Mouse (Mus musculus) liver, postnatal 0 days (tissue): ENCODE data around the gene Vmn2r23. TPM values are rescaled to one million over a fixed set of nuclear protein-coding genes. Genes with fewer than 3 reads are reported as not detected.
A peak's percentile ranks its signal among the peaks of the same experiment; 100 is the strongest.
"Not testable (repeated sequence)": the region's sequence is repeated elsewhere in the genome, so short reads cannot be mapped to it uniquely, and the experiment has no call there.

ENCODE experiments used
- ATAC-seq: fragments of 200-750 bp; cut with Nextera tagmentation; 2 replicates; pipeline ENCODE4 v1.8.0; 2017; ENCODE audit warnings: mild to moderate bottlenecking, moderate library complexity
- DNase-seq: peaks from one replicate; pipeline ENCODE4 v3.0.0-alpha.2; 2016
- H3K27ac ChIP-seq: fragments of 300-500 bp; sonication (generic); 2 replicates; pipeline ENCODE4 v1.5.1; 2014; ENCODE audit warnings: antibody characterized with exemption, moderate library complexity, mild to moderate bottlenecking, low read depth
- H3K27me3 ChIP-seq: fragments of 300-500 bp; sonication (generic); 2 replicates; pipeline ENCODE4 v1.6.1; 2014; ENCODE audit warnings: low read length, control low read depth, mixed read lengths; ENCODE audit not compliant: insufficient read depth
- H3K36me3 ChIP-seq: fragments of 300-500 bp; sonication (generic); replicated peaks from 2 replicates; pipeline ENCODE4 v1.6.1; 2014; ENCODE audit warnings: mild to moderate bottlenecking, control low read depth, low read length, moderate library complexity, mixed read lengths; ENCODE audit not compliant: insufficient read depth
- H3K4me1 ChIP-seq: fragments of 300-500 bp; sonication (generic); 2 replicates; pipeline ENCODE4 v1.6.1; 2014; ENCODE audit warnings: antibody characterized with exemption, mild to moderate bottlenecking, control low read depth; ENCODE audit not compliant: insufficient read depth
- H3K4me2 ChIP-seq: fragments of 300-500 bp; sonication (generic); 2 replicates; pipeline ENCODE4 v1.6.1; 2014; ENCODE audit warnings: low read depth, mild to moderate bottlenecking, low read length, moderate library complexity, mixed read lengths
- H3K4me3 ChIP-seq: fragments of 300-500 bp; sonication (generic); 2 replicates; pipeline ENCODE4 v1.5.1; 2014; ENCODE audit warnings: low read depth, low read length
- H3K9ac ChIP-seq: fragments of 300-500 bp; sonication (generic); replicated peaks from 2 replicates; pipeline ENCODE4 v1.6.1; 2014; ENCODE audit warnings: mild to moderate bottlenecking, moderate library complexity
- H3K9me3 ChIP-seq: fragments of 300-500 bp; sonication (generic); 2 replicates; pipeline ENCODE4 v1.6.1; 2016; ENCODE audit warnings: mild to moderate bottlenecking, control low read depth, low read length, mixed read lengths
- CTCF ChIP-seq: sonication (generic); IDR thresholded peaks from 2 replicates; pipeline ENCODE4 v1.5.1; 2016; ENCODE audit warnings: antibody characterized with exemption, low read depth
- EP300 ChIP-seq: IDR thresholded peaks from 2 replicates; pipeline ENCODE4 v1.6.1; 2016; ENCODE audit warnings: antibody characterized with exemption, low read depth, mild to moderate bottlenecking
- WGBS: fragments of 180-500 bp; shearing (Covaris S2); extraction: QIAGEN DNeasy Blood & Tissue Kit; methylation state at CpG from one replicate; pipeline ENCODE4 v1.1.7; 2014; ENCODE audit not compliant: insufficient replicate concordance; 5-methylcytosine and 5-hydroxymethylcytosine counted together
- polyA plus RNA-seq: library from polyadenylated mRNA; unstranded; fragments of >200 nt; fragmentation: Nextera tagmentation; extraction: Ambion mirVana; gene quantifications from 2 replicates; pipeline ENCODE4 v1.2.1, GENCODE M21; 2015

Gene Vmn2r23
- polyA plus RNA-seq: not detected in 2 replicates

DNA sequence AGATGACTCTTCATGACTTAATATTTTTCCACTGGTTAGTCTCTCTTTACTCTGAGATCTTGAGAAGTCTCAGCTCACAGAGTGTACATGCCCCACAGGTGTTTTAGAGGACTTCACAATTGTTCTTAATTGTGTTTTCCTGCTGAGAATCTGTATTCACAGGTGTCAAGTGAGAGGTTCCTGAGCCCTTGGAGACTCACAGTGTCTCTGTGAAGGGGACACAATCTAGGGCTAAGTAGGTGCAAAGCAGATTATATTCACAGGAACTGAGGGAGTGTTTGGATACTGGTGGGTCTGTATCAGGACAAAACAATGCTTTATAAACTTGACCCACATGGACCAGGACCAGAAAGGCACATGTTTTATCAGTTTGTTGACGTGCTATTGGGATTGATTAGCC, at the start of gene Vmn2r23:
TSS of gene Vmn2r23 (plus strand) at position 301 of the 400 bp plus-strand sequence.
- TF ChIP-seq EP300: no peak
- no peak for TF ChIP-seq CTCF
- WGBS: 55% methylated on average over 1 of the region's 1 CpGs
- Histone ChIP-seq H3K27ac (no peak within 1 kb of the TSS), H3K36me3 (no peaks in the 10 kb centered on the region), H3K9me3 (no peaks in the 10 kb centered on the region), H3K9ac (no peak within 1 kb of the TSS), H3K4me3 (no peak within 1 kb of the TSS), H3K27me3 (no peaks in the 10 kb centered on the region), H3K4me2 (no peak within 1 kb of the TSS), H3K4me1 (no peaks in the 10 kb centered on the region)
- no peak for ATAC-seq
- DNase-seq: no peak

DNA sequence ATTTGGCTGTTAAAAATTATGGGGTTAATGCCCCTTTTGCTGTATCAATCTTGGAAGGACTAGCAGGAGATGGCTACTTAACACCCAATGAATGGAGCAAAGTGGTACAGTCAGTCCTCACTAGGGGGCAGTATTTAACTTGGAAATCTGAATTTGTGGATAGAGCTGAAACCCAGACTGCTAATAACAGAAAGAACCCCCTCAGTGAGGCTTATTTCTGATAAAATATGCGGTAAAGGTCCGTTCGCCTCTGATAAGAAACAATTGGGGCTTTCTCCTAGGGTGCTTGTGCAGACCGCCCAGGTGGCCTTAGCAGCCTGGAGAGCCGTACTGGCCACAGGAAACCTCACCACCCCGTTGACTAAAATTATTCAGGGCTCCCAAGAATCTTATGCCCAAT, 45.4 kb upstream of the Vmn2r23 start:
- DNase-seq (no peak), ATAC-seq (no peak)
- 34% methylated on average over 6 of the region's 6 CpGs for whole genome bisulfite sequencing
- no peak overlapping the region for H3K9ac ChIP-seq
- no peaks in the 10 kb centered on the region for H3K9me3 ChIP-seq
- H3K27me3 ChIP-seq: no peaks in the 10 kb centered on the region
- no peaks in the 10 kb centered on the region for H3K36me3 ChIP-seq
- no peak overlapping the region for H3K27ac ChIP-seq
- H3K4me1 ChIP-seq: no peaks in the 10 kb centered on the region
- no peak for TF ChIP-seq EP300
- peak; percentile 37; the same call in 1 of the 2 replicates for TF ChIP-seq CTCF
- no peak overlapping the region for H3K4me3 ChIP-seq
- no peak overlapping the region for H3K4me2 ChIP-seq

DNA sequence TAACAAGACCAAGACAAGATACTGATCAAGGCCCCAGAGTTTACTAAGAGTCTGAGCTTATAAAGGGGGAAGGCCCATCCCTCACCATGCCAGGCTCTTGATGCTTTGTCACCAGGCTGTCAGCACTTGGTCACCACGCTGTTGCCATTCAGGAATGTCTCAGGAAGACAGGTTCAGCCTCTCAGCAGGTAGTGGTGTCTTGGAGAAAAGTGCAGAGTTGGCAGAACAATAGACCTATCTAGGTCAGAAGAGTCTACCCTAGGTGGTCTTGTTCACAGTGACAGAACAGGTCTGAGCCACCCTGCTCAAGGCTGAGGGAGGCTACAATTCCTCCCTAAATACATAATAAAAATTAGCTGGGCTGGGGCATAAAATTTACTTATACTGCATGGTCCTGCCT, 5.8 kb upstream of the Vmn2r23 start:
- H3K27me3 ChIP-seq, H3K4me1 ChIP-seq, H3K27ac ChIP-seq, H3K4me3 ChIP-seq, H3K9ac ChIP-seq, H3K4me2 ChIP-seq, H3K36me3 ChIP-seq, ATAC-seq, H3K9me3 ChIP-seq, DNase-seq: not testable (repeated sequence)
- WGBS: 46% methylated on average over 1 of the region's 1 CpGs

DNA sequence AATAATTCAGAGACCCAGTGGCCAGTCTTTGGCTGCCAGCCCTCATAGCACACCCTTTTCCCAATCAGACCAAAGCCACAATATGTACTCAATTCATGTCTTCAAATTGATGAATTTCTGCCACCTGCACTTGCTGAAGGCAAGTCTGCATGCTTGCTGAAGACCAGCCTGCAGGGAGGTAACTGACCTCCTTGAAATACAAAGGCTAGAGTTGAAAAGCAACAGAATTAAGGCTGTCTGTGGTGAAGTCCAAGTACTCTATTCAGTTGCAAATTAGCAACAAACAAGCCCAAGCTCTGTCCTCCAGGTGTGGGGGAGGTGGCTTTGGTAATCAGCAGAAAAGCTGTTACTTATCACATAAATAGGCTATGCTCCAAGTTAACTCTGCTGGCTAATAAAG, 5.3 kb upstream of the Vmn2r23 start:
- ATAC-seq (no peak), DNase-seq (no peak)
- H3K27ac ChIP-seq: no peak overlapping the region
- no peaks in the 10 kb centered on the region for H3K36me3 ChIP-seq
- no peaks in the 10 kb centered on the region for H3K9me3 ChIP-seq
- no peaks in the 10 kb centered on the region for H3K27me3 ChIP-seq
- H3K4me2 ChIP-seq: no peak overlapping the region
- no peaks in the 10 kb centered on the region for H3K4me1 ChIP-seq
- H3K4me3 ChIP-seq: no peak overlapping the region
- H3K9ac ChIP-seq: no peak overlapping the region
- TF ChIP-seq EP300 (no peak), CTCF (no peak)

DNA sequence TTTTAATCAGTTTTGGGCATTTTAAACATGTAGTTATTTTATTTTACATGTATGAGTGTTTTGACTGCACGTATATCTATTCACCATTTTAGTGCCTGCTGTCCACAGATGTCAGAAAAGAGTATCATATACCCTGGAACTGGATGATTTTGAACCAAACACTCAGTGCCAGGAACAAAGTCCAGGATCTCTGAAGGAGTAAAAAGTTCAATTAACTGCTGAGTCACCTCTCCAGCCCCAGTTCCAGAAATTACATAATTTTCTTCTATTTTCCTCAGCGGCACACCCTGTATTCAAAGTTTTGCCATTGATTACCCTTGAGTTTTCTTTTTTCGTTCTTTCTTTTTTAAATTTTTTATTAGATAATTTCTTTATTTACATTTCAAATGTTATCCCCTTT, 67.6 kb downstream of the Vmn2r23 start:
- Histone ChIP-seq H3K27ac (no peak overlapping the region), H3K27me3 (no peaks in the 10 kb centered on the region), H3K9ac (no peak overlapping the region), H3K4me3 (no peak overlapping the region), H3K9me3 (no peaks in the 10 kb centered on the region), H3K4me1 (no peaks in the 10 kb centered on the region), H3K36me3 (no peaks in the 10 kb centered on the region), H3K4me2 (no peak overlapping the region)
- TF ChIP-seq EP300: no peak
- DNase-seq (no peak), ATAC-seq (no peak)
- WGBS: 70% methylated on average over 3 of the region's 3 CpGs

DNA sequence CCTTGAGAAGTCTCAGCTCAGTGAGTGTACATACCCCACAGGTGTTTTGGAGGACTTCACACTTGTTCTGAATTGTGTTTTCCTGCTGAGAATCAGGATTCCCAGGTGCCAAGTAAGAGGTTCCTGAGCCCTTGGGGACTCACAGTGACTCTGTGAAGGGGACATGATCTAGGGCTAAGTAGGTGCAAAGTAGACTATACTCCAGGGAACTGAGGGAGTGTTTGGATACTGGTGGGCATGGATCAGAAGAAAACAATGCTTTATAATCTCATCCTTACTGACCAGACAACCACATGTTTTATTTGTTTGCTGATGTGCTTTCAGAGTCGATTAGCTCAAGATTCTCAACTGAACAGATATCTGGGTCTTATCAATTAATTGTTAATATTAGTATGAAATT, 76.1 kb downstream of the Vmn2r23 start, which contains the start of gene Vmn2r24:
TSS of gene Vmn2r24 (plus strand) at position 301 of the 400 bp plus-strand sequence.
- Histone ChIP-seq H3K4me3 (no peak within 1 kb of the TSS), H3K36me3 (no peaks in the 10 kb centered on the region), H3K9ac (no peak within 1 kb of the TSS), H3K9me3 (no peaks in the 10 kb centered on the region), H3K27me3 (no peaks in the 10 kb centered on the region), H3K27ac (no peak within 1 kb of the TSS), H3K4me2 (no peak within 1 kb of the TSS), H3K4me1 (no peaks in the 10 kb centered on the region)
- TF ChIP-seq CTCF: no peak
- no peak for TF ChIP-seq EP300
- ATAC-seq: no peak
- DNase-seq: no peak
- 37% methylated on average over 1 of the region's 1 CpGs for WGBS

DNA sequence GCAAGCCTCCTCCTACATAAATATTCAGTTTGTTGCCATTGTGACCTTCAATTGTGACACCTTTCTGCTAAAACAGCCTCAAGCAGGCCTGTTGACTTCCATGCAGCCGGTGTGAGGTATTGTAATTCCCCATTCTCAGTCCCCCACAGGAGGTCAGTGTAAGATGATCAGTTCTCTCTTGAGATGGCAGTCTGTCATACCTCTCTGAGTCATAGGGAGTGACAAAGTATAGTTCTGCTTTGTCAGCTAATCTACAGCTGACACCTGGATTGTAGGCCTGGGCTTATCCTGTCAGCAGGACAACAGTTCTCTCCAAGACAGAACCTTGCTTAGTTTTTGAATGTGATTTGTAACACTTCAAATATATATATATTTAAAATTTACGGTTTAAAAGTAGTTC, 82.4 kb downstream of the Vmn2r23 start:
- TF ChIP-seq EP300 (no peak), CTCF (no peak)
- 53% methylated on average over 2 of the region's 2 CpGs for WGBS
- no peaks in the 10 kb centered on the region for H3K36me3 ChIP-seq
- no peak overlapping the region for H3K4me3 ChIP-seq
- H3K9me3 ChIP-seq: no peaks in the 10 kb centered on the region
- H3K9ac ChIP-seq: no peak overlapping the region
- ATAC-seq (no peak), DNase-seq (no peak)
- H3K4me2 ChIP-seq: no peak overlapping the region
- H3K27me3 ChIP-seq: no peaks in the 10 kb centered on the region
- H3K4me1 ChIP-seq: no peaks in the 10 kb centered on the region
- H3K27ac ChIP-seq: no peak overlapping the region
